Mouse (Mus musculus): ENCODE measurements at regions not wholly inside any gene's neighbourhood (a gene's known extent, or its start where the extent isn't known, plus 50 kb on each side); places are given as distances from the start of the nearest gene placed in this dataset.

GRCm38 (mm10) chr1:14462496-14462895, 1630.6 kb downstream of the 4930444P10Rik start:
- intact Hi-C loops (cut with DNase I): no loop called here
- DNase-seq (ENCODE audit: low spot score in 2 of 2): no peak

GRCm38 (mm10) chr1:14460811-14461210, 1632.3 kb downstream of the 4930444P10Rik start:
- intact Hi-C loops (cut with DNase I): no loop called here
- DNase-seq (ENCODE audit: low spot score in 2 of 2): no peak

GRCm38 (mm10) chr1:14429326-14429725, 1663.8 kb downstream of the 4930444P10Rik start:
- DNase-seq (ENCODE audit: low spot score in 2 of 2): no peak
- intact Hi-C loops (cut with DNase I): no loop called here

GRCm38 (mm10) chr1:14421030-14421429, 1672.1 kb downstream of the 4930444P10Rik start:
- intact Hi-C loops (cut with DNase I): no loop called here
- DNase-seq (ENCODE audit: low spot score in 2 of 2): no peak

GRCm38 (mm10) chr1:14413826-14414445, 1679.2 kb downstream of the 4930444P10Rik start:
- no peak for DNase-seq (ENCODE audit: low spot score in 2 of 2)
- intact Hi-C loops (cut with DNase I): no loop called here

- no peak for DNase-seq (ENCODE audit: low spot score in 2 of 2)
- intact Hi-C loops (cut with DNase I): no loop called here
Observed at GRCm38 (mm10) chr1:14369957-14370833, 1722.9 kb downstream of the 4930444P10Rik start.

GRCm38 (mm10) chr1:14359998-14360640, 1733.0 kb downstream of the 4930444P10Rik start:
- DNase-seq (ENCODE audit: low spot score in 2 of 2): no peak
- intact Hi-C loops (cut with DNase I): no loop called here

Data from left cerebral cortex, postnatal 36 days (tissue).